Mouse (Mus musculus) adrenal gland, adult (tissue): ENCODE data around the gene Vars.
A peak's percentile ranks its signal among the peaks of the same experiment; 100 is the strongest.
"Not testable (repeated sequence)": the region's sequence is repeated elsewhere in the genome, so short reads cannot be mapped to it uniquely, and the experiment has no call there.

Experiments
- DNase-seq, 2 experiments: peaks; one replicate each; pipeline ENCODE4 v3.0.0; 2022 to 2023; ENCODE audit warnings: low spot score in 1 of 2; ENCODE audit not compliant: inconsistent age in 2 of 2

Gene Vars

DNA sequence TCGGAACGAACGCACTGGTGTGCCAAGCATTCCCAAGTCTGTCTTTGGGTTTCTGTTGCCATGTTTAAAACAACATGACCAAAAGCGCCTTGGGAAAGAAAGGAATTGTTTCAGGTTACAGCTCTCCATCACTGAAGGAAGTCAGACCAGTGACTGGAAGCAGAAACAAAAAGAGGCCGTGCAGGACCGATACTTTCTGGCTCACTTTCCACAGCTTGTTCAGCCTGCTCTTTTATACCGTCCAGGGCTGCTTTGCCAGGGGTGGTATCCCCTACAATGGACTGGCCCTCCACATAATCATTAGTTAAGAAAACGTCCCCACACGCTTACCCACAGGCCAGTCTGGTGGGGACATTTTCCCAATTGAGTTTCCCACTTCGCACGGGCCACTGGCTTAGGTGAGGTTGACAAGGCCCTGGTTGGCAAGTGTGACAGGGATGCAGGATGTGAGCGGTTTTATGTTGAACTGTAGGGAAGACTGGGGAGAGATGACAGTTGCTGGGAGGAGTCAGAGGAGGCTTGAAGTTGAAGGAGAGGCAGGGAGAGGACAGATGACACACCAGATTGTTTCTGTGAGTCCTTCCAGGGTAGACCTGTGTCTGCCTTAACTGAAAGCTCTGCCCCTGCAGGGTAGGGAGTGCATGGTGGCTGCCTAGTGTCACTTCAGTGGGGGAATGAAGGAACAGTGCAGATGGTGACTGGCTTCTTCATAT lies 1.5 kb downstream of the Vars start:
- no peak for DNase-seq

DNA sequence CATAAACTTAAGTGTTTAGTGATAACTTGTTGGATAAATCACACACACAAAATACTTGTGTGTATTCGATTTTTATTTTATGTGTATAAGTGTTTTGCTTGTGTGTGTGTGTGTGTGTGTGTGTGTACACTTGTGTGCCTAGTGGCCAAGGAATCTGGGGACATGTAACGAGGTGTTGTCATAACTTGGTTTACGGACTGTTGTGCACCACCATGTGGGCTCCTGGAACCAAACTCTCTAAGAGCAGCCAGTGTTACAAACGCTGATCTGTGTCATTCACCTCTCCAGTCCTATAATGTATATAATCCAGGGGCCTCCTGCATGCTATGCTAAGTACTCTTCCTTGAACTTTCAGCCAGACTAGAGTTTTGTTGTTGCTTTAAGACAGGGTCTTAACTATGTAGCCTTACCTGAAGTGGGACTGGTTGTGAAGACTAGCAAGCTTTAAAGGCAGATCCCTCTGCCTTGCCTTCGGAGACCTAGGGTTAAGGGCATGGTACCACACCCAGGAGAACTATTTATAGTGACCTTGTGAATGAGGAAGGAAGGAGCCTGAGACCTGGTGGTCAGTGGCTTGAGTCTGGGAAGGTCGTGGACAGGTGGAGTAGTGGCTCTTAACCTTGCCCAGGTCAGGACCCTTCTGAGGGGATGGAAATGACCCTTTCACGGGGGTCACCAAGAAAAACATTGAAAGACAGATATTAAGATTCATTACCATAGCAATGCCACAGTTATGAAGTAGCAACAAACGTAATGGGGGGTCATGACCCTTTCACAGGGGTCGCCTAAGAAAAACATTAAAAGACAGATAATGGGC lies 2.4 kb downstream of the Vars start:
- DNase-seq, result no peak

DNA sequence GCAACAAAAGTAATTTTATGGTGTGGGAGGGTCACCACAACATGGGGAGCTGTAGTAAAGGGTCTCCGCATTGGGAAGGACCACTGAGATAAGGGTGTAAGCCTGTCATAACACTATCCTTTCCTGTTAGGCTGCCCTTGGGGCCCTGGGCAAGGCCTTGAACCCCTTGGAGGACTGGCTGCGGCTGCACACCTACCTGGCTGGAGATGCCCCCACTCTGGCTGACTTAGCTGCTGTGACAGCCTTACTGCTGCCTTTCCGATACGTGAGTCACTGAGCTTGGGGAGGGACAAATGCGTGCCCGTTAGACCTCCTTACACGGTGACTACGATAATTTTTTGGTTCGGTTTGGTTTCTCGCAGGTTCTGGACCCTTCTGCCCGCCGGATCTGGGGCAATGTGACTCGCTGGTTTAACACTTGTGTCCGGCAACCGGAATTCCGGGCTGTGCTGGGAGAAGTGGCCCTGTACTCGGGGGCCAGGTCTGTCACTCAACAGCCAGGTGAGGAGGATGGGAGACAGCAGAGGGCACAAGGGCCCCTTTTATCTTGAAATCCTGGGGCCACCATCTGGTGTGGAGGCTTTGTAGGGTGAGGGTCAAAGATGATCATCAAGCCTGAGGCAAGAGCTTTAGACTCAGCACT lies 3.4 kb downstream of the Vars start:
- no peak for DNase-seq

DNA sequence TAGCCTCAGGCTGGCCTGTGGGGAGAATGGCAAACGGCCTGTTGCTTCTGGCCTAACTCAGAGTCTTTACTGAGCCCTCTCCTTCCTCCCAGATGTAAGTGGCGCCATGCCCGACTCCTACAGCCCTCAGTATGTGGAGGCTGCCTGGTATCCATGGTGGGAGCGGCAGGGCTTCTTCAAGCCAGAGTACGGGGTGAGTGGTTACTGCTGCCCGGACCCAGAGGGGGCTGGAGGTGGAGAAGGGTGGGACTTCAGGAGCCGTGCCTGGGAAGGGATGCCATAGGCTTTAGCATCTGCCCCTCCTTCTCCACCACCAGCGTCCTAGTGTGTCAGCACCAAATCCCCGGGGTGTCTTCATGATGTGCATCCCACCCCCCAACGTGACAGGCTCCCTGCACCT lies 4.4 kb downstream of the Vars start:
- no peak for DNase-seq

DNA sequence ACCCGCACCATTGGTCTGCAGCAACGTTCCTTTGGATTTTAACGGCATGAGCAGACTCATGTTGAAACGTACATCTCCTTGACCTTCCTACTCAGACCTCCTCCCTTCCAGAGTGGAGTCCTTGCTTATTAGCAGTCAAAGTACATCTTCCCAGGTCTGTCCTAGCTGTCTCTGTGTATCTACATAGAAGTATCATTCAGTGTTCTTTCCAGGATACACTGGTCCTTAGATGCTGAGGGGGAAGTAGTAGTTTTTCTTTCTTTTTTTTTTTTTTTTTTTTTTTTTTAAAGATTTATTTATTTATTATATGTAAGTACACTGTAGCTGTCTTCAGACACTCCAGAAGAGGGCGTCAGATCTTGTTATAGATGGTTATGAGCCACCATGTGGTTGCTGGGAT lies 5.1 kb downstream of the Vars start:
- DNase-seq, result not testable (repeated sequence)

DNA sequence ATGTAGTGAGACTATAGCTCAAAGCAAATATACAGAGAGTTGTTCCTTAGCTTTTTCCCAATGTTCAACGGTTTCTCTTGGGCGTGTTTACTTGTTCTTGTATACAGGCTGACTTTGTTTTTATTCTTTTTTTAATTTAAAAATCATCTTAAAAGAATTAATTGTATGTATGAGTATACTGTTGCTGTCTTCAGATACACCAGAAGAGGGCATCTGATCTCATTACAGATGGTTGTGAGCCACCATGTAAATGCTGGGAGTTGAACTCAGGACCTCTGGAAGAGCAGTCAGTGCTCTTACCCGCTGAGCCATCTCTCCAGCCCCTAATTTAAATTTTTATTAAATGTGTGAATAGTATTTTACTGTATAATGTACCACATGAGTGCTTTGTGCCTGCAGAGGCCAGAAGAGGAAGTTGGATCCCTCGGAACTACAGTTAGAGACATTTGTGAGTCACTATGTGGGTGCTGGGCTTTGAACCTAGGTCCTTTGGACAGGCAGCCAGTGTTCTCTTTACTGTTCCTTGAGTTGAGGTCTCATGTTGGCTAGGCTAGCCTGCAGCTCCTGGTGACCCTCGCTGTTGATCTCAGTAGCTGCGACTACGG lies 6.7 kb downstream of the Vars start:
- no peak for DNase-seq

DNA sequence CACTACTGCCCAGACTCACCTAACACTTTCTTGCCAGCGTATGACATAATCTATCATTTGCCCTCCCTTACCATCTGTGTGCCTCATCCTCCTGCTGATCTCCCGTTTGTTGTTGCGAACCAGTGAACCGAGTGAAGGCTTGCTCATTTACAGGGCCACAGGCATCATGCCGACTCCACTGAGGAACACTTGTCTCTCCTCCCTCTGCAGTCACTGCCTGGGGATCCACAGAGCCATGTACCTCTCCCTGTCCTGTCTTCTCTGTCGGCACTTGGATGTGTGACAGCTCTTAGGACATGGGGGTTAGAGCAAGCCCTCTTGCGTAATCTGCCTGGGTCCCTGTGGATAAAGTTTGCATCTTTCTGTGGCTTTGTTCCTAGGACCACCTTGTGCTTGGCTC lies 8.8 kb downstream of the Vars start:
- DNase-seq, result no peak

DNA sequence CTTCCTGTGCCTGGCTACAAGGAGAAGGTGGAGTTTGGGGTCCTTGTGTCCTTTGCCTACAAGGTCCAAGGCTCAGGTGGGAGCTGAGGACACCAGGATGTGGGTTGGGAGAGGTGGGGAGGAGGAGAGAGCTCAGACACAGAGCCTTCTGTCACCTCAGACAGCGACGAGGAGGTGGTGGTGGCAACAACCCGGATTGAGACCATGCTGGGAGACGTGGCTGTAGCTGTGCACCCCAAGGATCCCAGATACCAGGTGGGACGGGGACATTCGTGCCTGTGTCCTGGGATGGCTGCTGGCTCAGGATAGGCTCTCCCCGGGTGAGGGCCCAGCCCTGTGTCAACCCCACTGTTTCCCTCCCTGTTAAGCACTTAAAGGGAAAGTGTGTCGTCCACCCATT lies 10.7 kb downstream of the Vars start:
- no peak for DNase-seq

DNA sequence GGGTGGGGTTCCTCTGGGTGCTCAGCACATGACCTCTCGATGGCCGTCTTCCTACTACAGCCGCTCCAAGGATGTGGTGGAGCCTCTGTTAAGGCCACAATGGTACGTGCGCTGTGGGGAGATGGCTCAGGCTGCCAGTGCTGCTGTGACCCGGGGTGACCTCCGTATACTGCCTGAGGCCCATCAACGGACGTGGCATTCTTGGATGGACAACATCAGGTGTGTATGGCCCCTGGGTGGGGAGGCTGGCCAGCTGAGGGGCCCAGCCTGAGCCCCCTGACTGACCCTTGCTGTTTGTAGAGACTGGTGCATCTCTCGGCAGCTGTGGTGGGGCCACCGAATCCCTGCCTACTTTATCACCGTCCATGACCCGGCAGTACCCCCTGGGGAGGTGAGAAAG lies 11.6 kb downstream of the Vars start:
- DNase-seq, result no peak

DNA sequence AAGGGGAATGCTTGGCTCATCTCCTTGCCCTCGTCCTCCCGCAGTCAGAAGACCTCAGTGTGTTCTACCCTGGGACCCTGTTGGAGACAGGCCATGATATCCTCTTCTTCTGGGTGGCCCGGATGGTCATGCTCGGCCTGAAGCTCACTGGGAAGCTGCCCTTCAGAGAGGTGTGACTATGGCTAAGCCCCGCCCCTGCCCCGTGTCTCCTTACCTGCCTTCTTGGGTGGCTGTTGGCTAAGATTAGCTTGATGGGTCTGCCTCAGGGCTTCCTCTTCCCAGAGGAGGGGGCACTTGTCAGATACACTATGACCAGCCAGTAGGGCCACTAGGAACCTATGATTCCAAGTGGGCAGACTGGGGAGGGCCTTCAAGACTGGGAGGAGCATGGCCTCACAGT lies 12.4 kb downstream of the Vars start:
- DNase-seq, result no peak

DNA sequence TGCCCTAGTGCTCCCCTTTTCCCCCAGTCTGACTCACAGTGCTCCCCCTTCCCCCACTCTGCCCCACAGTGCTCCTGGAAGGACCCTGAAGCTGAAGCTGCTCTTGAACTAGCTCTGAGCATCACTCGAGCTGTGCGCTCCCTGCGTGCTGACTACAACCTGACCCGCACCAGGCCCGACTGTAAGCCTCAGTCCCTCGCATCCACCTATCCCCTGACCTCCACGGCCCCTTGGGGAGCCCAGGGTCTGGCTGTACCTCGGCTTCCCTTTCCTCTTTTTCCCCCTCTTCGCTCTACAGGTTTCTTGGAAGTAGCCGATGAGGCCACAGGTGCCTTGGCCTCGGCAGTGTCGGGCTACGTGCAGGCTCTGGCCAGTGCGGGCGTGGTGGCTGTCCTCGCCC lies 14.5 kb downstream of the Vars start:
- no peak for DNase-seq

DNA sequence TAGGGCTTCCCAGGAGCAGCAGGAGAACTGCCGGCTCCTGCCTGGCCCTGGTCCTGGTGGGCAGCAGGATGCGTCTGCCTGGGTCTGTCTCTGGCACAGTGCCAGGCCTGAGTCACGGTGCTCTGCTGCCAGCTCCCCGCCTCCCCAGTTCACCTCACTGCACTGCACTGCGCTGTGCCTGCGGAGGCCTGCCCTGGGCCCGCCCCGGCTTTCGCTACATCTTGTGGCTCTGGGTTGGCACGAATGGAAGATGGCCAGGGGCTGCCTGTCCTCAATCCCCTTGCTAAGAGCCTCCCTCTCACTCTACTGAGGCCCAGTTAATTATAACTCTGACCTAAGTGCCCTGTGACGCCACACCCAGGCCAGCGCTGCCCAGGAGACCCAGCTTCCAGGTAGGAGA lies 15.6 kb downstream of the Vars start, which contains the start of gene Vwa7:
Gene Vwa7, plus strand, starts transcription at position 204 of the 400 bp plus-strand sequence.
- peak; percentile 64 to 74 for DNase-seq

DNA sequence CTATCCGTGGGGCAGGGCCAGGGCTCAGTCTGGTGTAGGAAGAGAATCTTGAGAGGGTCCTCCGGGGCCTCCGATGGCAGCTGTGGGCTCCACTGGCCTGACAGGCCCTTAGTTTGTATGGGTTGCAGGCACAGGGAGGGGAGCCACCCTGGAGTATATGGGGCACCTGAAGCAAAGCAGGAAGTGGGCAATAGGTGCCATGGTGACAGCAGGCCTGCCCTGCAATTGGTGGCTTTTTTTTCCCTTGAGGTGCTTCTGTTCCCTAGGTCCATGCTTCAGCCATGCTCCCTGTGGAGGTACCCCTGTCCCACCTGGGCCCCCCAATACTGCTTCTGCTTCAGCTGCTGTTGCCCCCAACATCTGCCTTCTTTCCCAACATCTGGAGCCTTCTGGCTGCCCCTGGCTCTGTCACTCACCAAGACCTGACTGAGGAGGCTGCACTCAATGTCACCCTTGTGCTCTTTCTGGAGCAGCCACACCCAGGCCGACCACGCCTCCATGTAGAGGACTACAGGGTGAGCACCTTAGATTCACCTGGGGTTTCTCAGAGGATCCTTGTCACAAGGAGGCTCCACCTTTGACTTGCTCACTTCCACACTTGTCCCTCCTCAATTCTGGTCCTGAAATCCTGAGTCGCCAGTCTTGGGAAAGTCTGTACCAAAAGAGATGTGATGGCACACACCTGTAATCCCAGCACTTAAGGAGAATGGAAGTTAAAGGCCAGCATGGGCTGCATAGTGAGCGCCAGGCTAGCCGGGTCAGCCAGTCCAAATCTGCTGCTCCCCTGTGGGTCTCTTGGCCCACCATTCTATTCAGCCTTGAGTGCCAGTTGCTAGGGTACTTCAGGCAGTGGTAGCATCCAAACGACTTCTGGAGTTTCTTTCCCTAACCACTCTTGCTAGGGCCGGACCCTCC lies 16.3 kb downstream of the Vars start:
- DNase-seq, result no peak

DNA sequence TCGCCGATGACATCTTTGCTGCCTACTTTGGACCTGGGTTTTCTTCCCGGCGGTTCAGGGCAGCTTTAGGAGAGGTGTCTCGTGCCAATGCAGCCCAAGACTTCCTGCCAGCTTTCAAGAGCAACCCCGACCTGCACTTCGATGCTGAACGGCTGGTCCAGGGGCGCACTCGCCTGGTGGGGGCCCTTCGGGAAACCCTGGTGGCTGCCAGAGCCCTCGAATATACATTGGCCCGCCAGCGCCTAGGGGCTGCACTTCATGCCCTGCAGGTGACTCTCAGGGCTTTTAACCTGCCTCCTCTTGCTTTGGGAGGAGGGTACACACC lies 16.9 kb downstream of the Vars start:
- DNase-seq, result no peak

DNA sequence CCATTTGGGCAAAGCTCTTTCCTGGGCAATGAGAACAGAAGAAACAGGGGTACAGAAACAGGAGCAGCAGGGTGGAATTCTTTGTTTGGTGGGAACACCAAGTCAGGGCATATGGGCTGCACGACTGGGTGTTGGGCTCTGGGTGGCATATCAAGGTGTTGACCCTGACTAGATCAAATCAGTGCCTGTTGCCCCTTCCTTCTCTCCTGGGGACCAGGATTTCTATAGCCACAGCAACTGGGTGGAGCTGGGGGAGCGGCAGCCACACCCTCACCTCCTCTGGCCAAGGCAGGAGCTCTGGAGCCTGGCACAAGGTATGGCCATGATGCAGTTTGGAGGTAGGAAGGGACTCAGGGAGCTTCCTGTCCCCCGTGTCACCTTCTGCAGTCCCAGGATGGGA lies 17.4 kb downstream of the Vars start:
- no peak for DNase-seq

DNA sequence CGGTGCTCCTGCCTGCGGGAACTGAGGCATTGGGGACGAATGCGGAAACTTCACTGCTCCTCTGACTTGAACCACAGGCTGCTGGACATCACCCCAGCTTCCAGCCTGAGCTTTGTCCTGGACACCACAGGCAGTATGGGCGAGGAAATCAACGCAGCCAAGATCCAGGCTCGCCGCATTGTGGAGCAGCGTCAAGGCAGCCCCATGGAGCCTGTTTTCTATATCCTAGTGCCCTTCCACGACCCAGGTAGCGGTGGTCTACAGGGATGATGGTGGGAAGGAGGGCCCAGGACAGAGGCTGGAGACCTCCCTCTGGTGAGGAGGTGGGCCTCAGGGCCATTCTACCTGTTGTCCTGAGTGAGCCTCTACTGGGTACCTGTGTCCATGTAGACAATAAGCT lies 19.1 kb downstream of the Vars start:
- no peak for DNase-seq

DNA sequence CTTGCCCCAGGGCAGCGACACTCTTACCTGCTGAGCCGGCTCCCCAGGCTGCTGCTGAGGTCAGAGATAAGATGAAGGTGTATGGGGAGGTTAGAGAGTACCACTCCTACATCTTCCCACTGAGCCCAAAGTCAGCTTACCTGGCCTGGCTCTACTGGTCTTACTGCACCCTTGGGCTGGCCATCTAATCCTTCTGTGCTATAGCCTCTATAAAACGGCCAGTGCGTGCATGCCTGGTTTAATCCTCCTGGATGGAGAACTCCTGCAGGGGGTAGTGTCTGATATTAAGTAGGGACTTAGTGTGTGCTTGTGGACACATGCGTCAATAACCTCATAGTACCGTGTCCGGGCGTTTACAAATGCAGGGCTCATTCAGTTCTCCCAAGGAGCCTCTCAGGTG lies 19.8 kb downstream of the Vars start:
- DNase-seq, result no peak

DNA sequence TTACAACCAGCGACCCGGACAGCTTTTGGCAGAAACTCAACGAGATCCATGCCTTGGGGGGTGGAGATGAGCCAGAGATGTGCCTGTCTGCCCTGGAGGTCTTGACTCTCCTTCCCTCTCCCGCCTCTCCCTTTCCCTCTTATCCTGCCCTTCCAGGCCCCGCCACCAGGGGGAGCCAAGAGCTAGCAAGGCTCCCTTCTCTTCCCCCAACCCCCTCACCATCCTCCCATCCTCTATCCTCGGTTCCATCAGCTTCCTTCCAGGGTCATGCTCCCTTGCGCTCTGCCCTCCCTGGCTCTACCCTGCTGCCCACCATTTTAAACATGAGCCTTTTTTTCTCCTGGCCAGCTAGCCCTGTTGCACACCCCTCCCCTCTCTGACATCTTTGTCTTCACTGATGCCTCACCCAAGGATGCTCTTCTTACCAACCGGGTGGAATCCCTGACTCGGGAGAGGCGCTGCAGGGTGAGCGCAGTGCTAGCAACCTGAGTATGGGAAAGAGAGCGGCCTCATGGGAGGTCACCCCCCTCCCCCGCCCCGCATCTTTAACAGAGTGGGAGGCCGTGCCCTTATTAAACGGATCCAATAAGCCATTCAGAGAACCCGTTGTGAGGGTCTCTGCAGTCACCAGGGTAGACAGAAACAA lies 20.5 kb downstream of the Vars start:
- DNase-seq, result peak; percentile 84 to 95

DNA sequence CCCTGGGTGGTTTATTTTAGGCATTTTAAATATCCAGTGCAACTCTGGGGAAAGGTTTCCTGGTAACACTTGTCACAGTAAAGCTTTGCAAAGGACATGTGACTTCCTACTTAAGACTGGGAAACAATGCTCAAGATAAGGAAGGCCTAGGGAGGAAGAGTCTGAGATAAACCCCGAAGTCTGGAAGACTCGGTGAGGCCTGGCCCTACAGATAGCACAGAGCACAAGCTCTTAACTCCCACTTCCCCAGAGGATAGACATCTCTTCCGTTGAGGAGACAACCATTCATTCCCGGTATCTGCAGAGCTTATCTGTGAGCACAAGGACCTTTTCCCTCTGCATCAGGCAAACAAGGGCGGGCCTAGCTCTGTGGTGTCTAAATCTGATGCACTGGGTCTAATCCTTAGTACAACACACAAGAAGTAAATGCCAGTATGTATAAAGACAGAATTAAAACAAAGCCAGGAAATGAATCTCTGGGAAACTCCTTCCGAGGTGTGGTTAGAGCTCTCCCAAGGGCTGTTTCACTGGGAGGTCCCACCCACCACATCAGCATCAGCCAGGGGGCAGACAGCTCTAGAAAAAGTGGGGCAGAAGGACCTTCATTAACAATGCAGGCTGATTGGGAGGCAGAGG lies 21.2 kb downstream of the Vars start:
- peak in 1 of 2 experiments; percentile 46 for DNase-seq

DNA sequence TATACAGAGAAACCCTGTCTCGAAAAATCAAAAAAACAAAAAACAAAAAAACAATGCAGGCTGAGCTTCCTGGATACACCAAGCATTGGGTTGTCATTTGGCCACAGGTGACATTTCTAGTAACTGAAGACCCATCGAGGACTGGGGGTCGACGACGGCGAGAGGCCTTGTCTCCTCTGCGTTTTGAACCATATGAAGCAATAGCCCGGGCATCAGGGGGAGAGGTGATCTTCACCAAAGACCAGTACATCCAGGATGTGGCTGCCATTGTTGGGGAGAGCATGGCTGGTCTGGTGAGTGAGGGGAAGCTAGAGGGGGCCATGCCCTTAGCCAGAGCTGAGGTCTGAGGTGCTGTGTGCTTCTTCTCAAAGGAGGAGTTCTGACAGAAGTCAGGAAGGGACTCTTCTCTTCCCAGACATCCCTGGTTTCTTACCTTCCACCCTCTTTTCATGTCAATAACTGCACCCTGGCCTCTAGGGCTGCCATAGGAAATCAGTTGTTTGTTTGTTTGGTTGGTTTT lies 21.8 kb downstream of the Vars start:
- no peak for DNase-seq
